Mouse (Mus musculus): ENCODE measurements around the gene Kcnk10. TPM values are rescaled to one million over a fixed set of nuclear protein-coding genes. Genes with fewer than 3 reads are reported as not detected.

Kcnk10 gene
- total RNA-seq, 1 experiment, result 0.09 TPM

DNA sequence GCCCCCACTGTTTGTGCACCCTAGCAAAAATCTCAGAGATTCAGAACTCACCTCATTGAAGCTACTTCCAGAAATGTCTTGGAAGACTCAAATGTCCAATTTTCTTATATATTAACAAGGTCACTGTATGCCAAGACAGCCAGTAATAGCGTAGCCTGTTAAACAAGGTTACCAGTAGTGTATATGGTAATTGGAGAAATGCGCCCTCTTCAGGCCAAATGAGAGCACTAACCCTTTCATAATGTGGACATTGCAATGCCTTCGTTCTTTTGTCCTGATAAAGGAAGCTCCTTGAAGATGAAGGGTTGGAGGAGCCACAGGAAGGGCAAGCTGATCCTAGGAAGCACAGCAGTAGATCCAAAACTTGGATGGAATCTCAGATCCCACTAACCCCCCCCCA, 7.2 kb upstream of the Kcnk10 start:
- TF ChIP-seq ZNF384 (IDR thresholded peaks at IDR 0.05; ENCODE audit: low read depth, low read length) (no peak), ZC3H11A (IDR thresholded peaks at IDR 0.05; ENCODE audit: borderline replicate concordance, low read depth, low read length) (no peak), MAFK (IDR thresholded peaks at IDR 0.05; ENCODE audit: insufficient read depth, low read depth, low read length) (no peak), CHD2 (IDR thresholded peaks at IDR 0.05; ENCODE audit: low read depth, low read length) (no peak), HCFC1 (IDR thresholded peaks at IDR 0.05; ENCODE audit: borderline replicate concordance, insufficient read depth, low read length) (no peak)
- in situ Hi-C loops (cut with MboI; ENCODE audit: low sequenced_read_pairs in 2 of 2, unreplicated experiment in 2 of 2), result no loop called here
- H3K27ac ChIP-seq (ENCODE audit: insufficient read depth, low read depth, low read length, poor library complexity, severe bottlenecking), result no peak overlapping the region
- H3K4me1 ChIP-seq (ENCODE audit: control insufficient read depth in 2 of 2, insufficient read depth in 2 of 2, low read length in 2 of 2, poor library complexity in 1 of 2), result no peaks in the 10 kb centered on the region
- no peak overlapping the region for H3K4me3 ChIP-seq (ENCODE audit: insufficient read depth in 1 of 2, low read depth in 1 of 2, low read length in 2 of 2, poor library complexity in 1 of 2, severe bottlenecking in 1 of 2)
- no peaks in the 10 kb centered on the region for H3K36me3 ChIP-seq (ENCODE audit: control insufficient read depth, insufficient read depth, low read length, poor library complexity, severe bottlenecking)
- H3K9ac ChIP-seq (ENCODE audit: insufficient read depth, low read depth, low read length, poor library complexity, severe bottlenecking), result no peak overlapping the region
- no peaks in the 10 kb centered on the region for H3K9me3 ChIP-seq (ENCODE audit: control insufficient read depth, insufficient read depth, low read depth, low read length)
- DNase-seq (ENCODE audit: low read depth, low spot score), result no peak

DNA sequence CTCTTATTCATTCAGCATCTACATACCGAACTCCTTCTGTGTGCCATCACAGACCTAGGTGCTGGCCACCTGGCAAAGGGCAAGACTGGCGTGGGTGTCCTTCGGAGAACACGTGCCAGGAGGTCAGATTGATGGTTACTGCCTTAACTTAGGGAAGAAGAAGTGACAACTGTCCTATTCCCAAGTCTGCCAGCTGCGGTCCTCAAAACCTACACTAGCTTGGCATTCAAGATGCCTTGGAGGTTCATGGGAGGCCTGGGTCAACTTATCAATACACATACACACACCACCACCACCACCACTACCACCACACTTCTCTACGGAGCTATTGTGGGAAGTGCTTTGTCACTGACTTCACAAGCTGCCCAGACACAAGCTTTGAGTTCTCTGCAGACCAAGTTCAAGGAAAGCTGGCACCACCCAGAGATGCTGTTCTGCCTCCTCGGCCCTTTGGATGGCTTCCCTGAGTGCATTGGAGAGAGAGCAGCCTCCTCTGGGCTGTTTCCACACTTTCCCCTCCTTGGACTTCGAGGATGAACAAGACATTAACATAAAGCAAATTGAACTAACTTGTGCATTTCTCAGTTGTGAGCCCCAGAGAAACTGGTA, 2.1 kb downstream of the Kcnk10 start:
- H3K36me3 ChIP-seq (ENCODE audit: control insufficient read depth, insufficient read depth, low read length, poor library complexity, severe bottlenecking), result no peaks in the 10 kb centered on the region
- no peak overlapping the region for H3K27ac ChIP-seq (ENCODE audit: insufficient read depth, low read depth, low read length, poor library complexity, severe bottlenecking)
- H3K4me3 ChIP-seq (ENCODE audit: insufficient read depth in 1 of 2, low read depth in 1 of 2, low read length in 2 of 2, poor library complexity in 1 of 2, severe bottlenecking in 1 of 2), result no peak overlapping the region
- no peak overlapping the region for H3K9ac ChIP-seq (ENCODE audit: insufficient read depth, low read depth, low read length, poor library complexity, severe bottlenecking)
- no peaks in the 10 kb centered on the region for H3K9me3 ChIP-seq (ENCODE audit: control insufficient read depth, insufficient read depth, low read depth, low read length)
- TF ChIP-seq MAFK (IDR thresholded peaks at IDR 0.05; ENCODE audit: insufficient read depth, low read depth, low read length), result no peak
- TF ChIP-seq ZC3H11A (IDR thresholded peaks at IDR 0.05; ENCODE audit: borderline replicate concordance, low read depth, low read length), result no peak
- no peak for TF ChIP-seq HCFC1 (IDR thresholded peaks at IDR 0.05; ENCODE audit: borderline replicate concordance, insufficient read depth, low read length)
- TF ChIP-seq ZNF384 (IDR thresholded peaks at IDR 0.05; ENCODE audit: low read depth, low read length), result no peak
- no peak for TF ChIP-seq CHD2 (IDR thresholded peaks at IDR 0.05; ENCODE audit: low read depth, low read length)
- in situ Hi-C loops (cut with MboI; ENCODE audit: low sequenced_read_pairs in 2 of 2, unreplicated experiment in 2 of 2), result no loop called here
- H3K4me1 ChIP-seq (ENCODE audit: control insufficient read depth in 2 of 2, insufficient read depth in 2 of 2, low read length in 2 of 2, poor library complexity in 1 of 2), result peaks cover 0 to 2% of the 10 kb centered on the region in 2 experiments; a peak in 2 of 4 replicates
- no peak for DNase-seq (ENCODE audit: low read depth, low spot score)

GRCm38 (mm10) chr12:98575195-98575887, 2.8 kb downstream of the Kcnk10 start:
- H3K4me3 ChIP-seq (ENCODE audit: insufficient read depth in 1 of 2, low read depth in 1 of 2, low read length in 2 of 2, poor library complexity in 1 of 2, severe bottlenecking in 1 of 2), result peak overlapping the region; percentile 52 to 76
- no peaks in the 10 kb centered on the region for H3K9me3 ChIP-seq (ENCODE audit: control insufficient read depth, insufficient read depth, low read depth, low read length)
- no peak for DNase-seq (ENCODE audit: low read depth, low spot score)
- in situ Hi-C loops (cut with MboI; ENCODE audit: low sequenced_read_pairs in 2 of 2, unreplicated experiment in 2 of 2), result no loop called here
- no peaks in the 10 kb centered on the region for H3K36me3 ChIP-seq (ENCODE audit: control insufficient read depth, insufficient read depth, low read length, poor library complexity, severe bottlenecking)
- H3K4me1 ChIP-seq (ENCODE audit: control insufficient read depth in 2 of 2, insufficient read depth in 2 of 2, low read length in 2 of 2, poor library complexity in 1 of 2), result peaks cover 0 to 2% of the 10 kb centered on the region in 2 experiments; a peak in 2 of 4 replicates
- peak overlapping the region; percentile 49 for H3K9ac ChIP-seq (ENCODE audit: insufficient read depth, low read depth, low read length, poor library complexity, severe bottlenecking)
- H3K27ac ChIP-seq (ENCODE audit: insufficient read depth, low read depth, low read length, poor library complexity, severe bottlenecking), result no peak overlapping the region
- TF ChIP-seq MAFK (IDR thresholded peaks at IDR 0.05; ENCODE audit: insufficient read depth, low read depth, low read length), result no peak
- no peak for TF ChIP-seq CHD2 (IDR thresholded peaks at IDR 0.05; ENCODE audit: low read depth, low read length)
- no peak for TF ChIP-seq ZC3H11A (IDR thresholded peaks at IDR 0.05; ENCODE audit: borderline replicate concordance, low read depth, low read length)
- TF ChIP-seq ZNF384 (IDR thresholded peaks at IDR 0.05; ENCODE audit: low read depth, low read length), result no peak
- TF ChIP-seq HCFC1 (IDR thresholded peaks at IDR 0.05; ENCODE audit: borderline replicate concordance, insufficient read depth, low read length), result no peak

DNA sequence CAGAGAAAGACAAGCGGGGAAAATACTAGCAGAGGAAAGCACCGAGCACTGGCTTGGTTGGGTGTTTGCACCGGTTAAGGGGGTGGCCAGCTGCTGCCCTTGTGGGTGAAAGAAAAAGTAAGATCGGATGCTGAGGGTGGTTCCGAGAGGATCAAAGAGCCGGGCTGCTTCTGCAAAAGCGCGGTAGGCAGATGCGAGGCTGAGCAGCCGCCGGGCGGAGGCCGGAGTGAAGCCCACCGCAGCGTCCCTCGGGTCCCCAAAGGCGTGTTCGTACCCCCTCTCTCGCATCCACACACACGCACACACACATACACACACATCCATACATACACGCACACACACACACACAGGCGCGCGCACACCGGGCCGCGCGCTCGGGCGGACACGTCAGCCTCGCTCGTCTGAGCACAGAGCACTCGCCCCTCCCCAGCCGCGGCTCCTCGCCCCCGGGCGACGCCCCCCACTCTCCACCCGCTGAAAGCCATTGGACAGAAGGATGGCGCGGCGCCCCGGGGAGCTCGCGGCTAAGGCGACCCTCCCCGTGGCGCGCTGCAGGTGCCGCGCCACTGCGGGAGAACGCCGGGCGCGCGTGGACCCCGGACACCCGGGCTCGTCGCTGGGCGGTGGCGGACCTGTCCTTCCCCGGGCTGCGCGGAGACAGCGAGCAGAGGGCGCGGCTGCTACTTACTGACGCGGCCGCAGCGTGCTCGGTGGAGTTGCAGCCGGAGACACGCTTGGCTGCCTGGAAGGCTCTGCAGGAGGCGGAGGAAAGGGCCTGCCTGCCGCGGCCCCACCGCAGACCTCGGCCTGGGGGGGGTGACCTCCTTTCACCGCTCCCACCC, 3.5 kb downstream of the Kcnk10 start:
- in situ Hi-C loops (cut with MboI; ENCODE audit: low sequenced_read_pairs in 2 of 2, unreplicated experiment in 2 of 2), result no loop called here
- H3K27ac ChIP-seq (ENCODE audit: insufficient read depth, low read depth, low read length, poor library complexity, severe bottlenecking), result no peak overlapping the region

More for the DNA sequence above, 3.5 kb downstream of the Kcnk10 start:
- Histone ChIP-seq H3K36me3 (ENCODE audit: control insufficient read depth, insufficient read depth, low read length, poor library complexity, severe bottlenecking) (no peaks in the 10 kb centered on the region), H3K4me1 (ENCODE audit: control insufficient read depth in 2 of 2, insufficient read depth in 2 of 2, low read length in 2 of 2, poor library complexity in 1 of 2) (peaks cover 0 to 2% of the 10 kb centered on the region in 2 experiments; a peak in 2 of 4 replicates), H3K4me3 (ENCODE audit: insufficient read depth in 1 of 2, low read depth in 1 of 2, low read length in 2 of 2, poor library complexity in 1 of 2, severe bottlenecking in 1 of 2) (peak overlapping the region; percentile 52 to 76), H3K9ac (ENCODE audit: insufficient read depth, low read depth, low read length, poor library complexity, severe bottlenecking) (peak overlapping the region; percentile 49), H3K9me3 (ENCODE audit: control insufficient read depth, insufficient read depth, low read depth, low read length) (no peaks in the 10 kb centered on the region)
- DNase-seq (ENCODE audit: low read depth, low spot score), result no peak
- no peak for TF ChIP-seq ZC3H11A (IDR thresholded peaks at IDR 0.05; ENCODE audit: borderline replicate concordance, low read depth, low read length)
- no peak for TF ChIP-seq CHD2 (IDR thresholded peaks at IDR 0.05; ENCODE audit: low read depth, low read length)
- no peak for TF ChIP-seq HCFC1 (IDR thresholded peaks at IDR 0.05; ENCODE audit: borderline replicate concordance, insufficient read depth, low read length)
- no peak for TF ChIP-seq ZNF384 (IDR thresholded peaks at IDR 0.05; ENCODE audit: low read depth, low read length)
